Mouse (Mus musculus) lung, postnatal 0 days (tissue): ENCODE measurements at regions not wholly inside any gene's neighbourhood (a gene's known extent, or its start where the extent isn't known, plus 50 kb on each side); places are given as distances from the start of the nearest gene placed in this dataset.

Experiments
- CTCF ChIP-seq: IDR thresholded peaks from 2 replicates; pipeline ENCODE4 v1.5.1; 2016; ENCODE audit warnings: antibody characterized with exemption, mild to moderate bottlenecking
- EP300 ChIP-seq: IDR thresholded peaks from 2 replicates; pipeline ENCODE4 v1.6.1; 2016; ENCODE audit warnings: antibody characterized with exemption, mild to moderate bottlenecking, control low read depth

DNA sequence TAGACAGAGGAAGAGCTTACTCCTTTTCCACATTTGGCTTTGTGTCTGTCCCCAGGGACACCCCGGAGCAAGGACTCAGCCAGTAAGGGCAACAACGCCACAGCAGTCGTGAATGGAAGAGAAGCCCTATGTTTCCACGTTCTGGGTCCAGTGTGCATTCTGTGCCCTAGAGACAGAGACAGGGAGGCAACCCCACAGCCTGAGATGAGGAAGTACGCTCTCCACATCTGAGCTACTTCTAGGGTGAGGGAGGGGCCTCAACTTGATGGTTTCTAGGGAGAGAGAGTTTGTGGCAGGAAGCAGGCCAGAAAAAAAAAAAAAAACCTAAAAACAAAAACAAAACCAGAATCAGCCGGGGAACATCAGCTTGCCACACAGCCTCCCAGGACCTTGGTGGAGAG is 233.4 kb downstream of the Rplp1 start:
- TF ChIP-seq CTCF (no peak), EP300 (no peak)
